Mouse (Mus musculus) kidney, embryonic 15.5 days (tissue): ENCODE data around the gene Asgr1. TPM values are rescaled to one million over a fixed set of nuclear protein-coding genes. Genes with fewer than 3 reads are reported as not detected.
"Not testable (repeated sequence)": the region's sequence is repeated elsewhere in the genome, so short reads cannot be mapped to it uniquely, and the experiment has no call there.

Experiments
- ATAC-seq: fragments of 200-750 bp; cut with Nextera tagmentation; replicated peaks from 2 replicates; pipeline ENCODE4 v1.8.0; 2017; ENCODE audit warnings: moderate TSS enrichment; ENCODE audit not compliant: low FRiP score
- H3K27ac ChIP-seq: fragments of 300-500 bp; sonication (generic); 2 replicates; pipeline ENCODE4 v1.5.1; 2015; ENCODE audit warnings: mild to moderate bottlenecking, inconsistent platforms
- H3K27me3 ChIP-seq: fragments of 300-500 bp; sonication (generic); 2 replicates; pipeline ENCODE4 v1.6.1; 2015; ENCODE audit warnings: inconsistent platforms
- H3K36me3 ChIP-seq: fragments of 300-500 bp; sonication (generic); 2 replicates; pipeline ENCODE4 v1.6.1; 2015; ENCODE audit warnings: inconsistent platforms
- H3K4me1 ChIP-seq: fragments of 300-500 bp; sonication (generic); 2 replicates; pipeline ENCODE4 v1.6.1; 2015; ENCODE audit warnings: inconsistent platforms
- H3K4me2 ChIP-seq: fragments of 300-500 bp; sonication (generic); 2 replicates; pipeline ENCODE4 v1.6.1; 2015; ENCODE audit warnings: moderate library complexity, mild to moderate bottlenecking, inconsistent platforms
- H3K4me3 ChIP-seq: fragments of 300-500 bp; sonication (generic); replicated peaks from 2 replicates; pipeline ENCODE4 v1.5.1; 2015; ENCODE audit warnings: mild to moderate bottlenecking, inconsistent platforms
- H3K9ac ChIP-seq: fragments of 300-500 bp; sonication (generic); 2 replicates; pipeline ENCODE4 v1.6.1; 2015; ENCODE audit warnings: mild to moderate bottlenecking, inconsistent platforms
- H3K9me3 ChIP-seq: fragments of 300-500 bp; sonication (generic); replicated peaks from 2 replicates; pipeline ENCODE4 v1.6.1; 2016; ENCODE audit warnings: inconsistent platforms
- WGBS: fragments of 180-500 bp; shearing (Covaris S2); methylation state at CpG from one replicate; pipeline ENCODE4 v1.1.7; 2015; ENCODE audit warnings: mixed read lengths; 5-methylcytosine and 5-hydroxymethylcytosine counted together
- polyA plus RNA-seq: library from polyadenylated mRNA; unstranded; fragments of >200 nt; fragmentation: Nextera tagmentation; extraction: Ambion mirVana; gene quantifications from 2 replicates; pipeline ENCODE4 v1.2.1, GENCODE M21; 2015

Gene Asgr1
- 1.3 and 2.3 TPM in 2 replicates for polyA plus RNA-seq

- 85% methylated on average over 10 of the region's 10 CpGs for WGBS
- no peaks in the 10 kb centered on the region for H3K36me3 ChIP-seq
Measured at GRCm38 (mm10) chr11:70053898-70054570, at the start of gene Asgr1. Asgr1 (plus strand) TSS chr11:70054085.

GRCm38 (mm10) chr11:70005521-70005920 lies 48.4 kb upstream of the Asgr1 start:
- Histone ChIP-seq H3K27me3 (no peaks in the 10 kb centered on the region), H3K4me1 (peaks cover 30% of the 10 kb centered on the region), H3K4me3 (no peak overlapping the region; the same call in 1 of the 2 replicates), H3K9me3 (no peaks in the 10 kb centered on the region), H3K4me2 (no peak overlapping the region), H3K27ac (no peak overlapping the region), H3K9ac (no peak overlapping the region), H3K36me3 (peaks cover 61% of the 10 kb centered on the region)
- no peak for ATAC-seq
- WGBS: 64% methylated on average over 5 of the region's 5 CpGs

More at GRCm38 (mm10) chr11:70053898-70054570, at the start of gene Asgr1:
- no peak for ATAC-seq
- H3K4me3 ChIP-seq: no peak within 1 kb of the TSS
- no peak within 1 kb of the TSS for H3K27ac ChIP-seq
- no peaks in the 10 kb centered on the region for H3K9me3 ChIP-seq
- H3K4me1 ChIP-seq: 0 out of 2 replicates have a peak, but pooled peaks cover 3% of the 10 kb centered on the region
- no peak within 1 kb of the TSS for H3K4me2 ChIP-seq
- no peak within 1 kb of the TSS for H3K9ac ChIP-seq
- H3K27me3 ChIP-seq: peaks cover 31% of the 10 kb centered on the region

- Histone ChIP-seq H3K9ac (no peak overlapping the region), H3K4me1 (peaks cover 16% of the 10 kb centered on the region), H3K27me3 (no peaks in the 10 kb centered on the region), H3K27ac (no peak overlapping the region), H3K4me2 (no peak overlapping the region), H3K9me3 (no peaks in the 10 kb centered on the region), H3K36me3 (peaks cover 90% of the 10 kb centered on the region), H3K4me3 (no peak overlapping the region)
- WGBS: 78% methylated on average over 6 of the region's 6 CpGs
- no peak for ATAC-seq
Measured at GRCm38 (mm10) chr11:70010033-70010432, 43.9 kb upstream of the Asgr1 start.

- Histone ChIP-seq H3K4me1 (peaks cover 20% of the 10 kb centered on the region), H3K27me3 (no peaks in the 10 kb centered on the region), H3K9me3 (no peaks in the 10 kb centered on the region), H3K4me2 (no peak overlapping the region), H3K27ac (no peak overlapping the region), H3K4me3 (no peak overlapping the region), H3K9ac (no peak overlapping the region), H3K36me3 (peaks cover 85% of the 10 kb centered on the region)
- 82% methylated on average over 12 of the region's 12 CpGs for WGBS
- ATAC-seq: no peak
Measured at GRCm38 (mm10) chr11:70010548-70010947, 43.3 kb upstream of the Asgr1 start.

GRCm38 (mm10) chr11:70010961-70011360 lies 42.9 kb upstream of the Asgr1 start:
- no peak overlapping the region for H3K27ac ChIP-seq
- no peak overlapping the region for H3K4me2 ChIP-seq
- no peak for ATAC-seq
- no peaks in the 10 kb centered on the region for H3K9me3 ChIP-seq
- no peaks in the 10 kb centered on the region for H3K27me3 ChIP-seq
- WGBS: 86% methylated on average over 10 of the region's 10 CpGs
- H3K9ac ChIP-seq: no peak overlapping the region
- H3K36me3 ChIP-seq: peaks cover 81% of the 10 kb centered on the region
- peaks cover 22% of the 10 kb centered on the region for H3K4me1 ChIP-seq
- H3K4me3 ChIP-seq: no peak overlapping the region

GRCm38 (mm10) chr11:70012931-70013330 lies 41.0 kb upstream of the Asgr1 start:
- no peak overlapping the region for H3K4me3 ChIP-seq
- no peak overlapping the region for H3K4me2 ChIP-seq
- WGBS: 87% methylated on average over 9 of the region's 9 CpGs
- no peaks in the 10 kb centered on the region for H3K27me3 ChIP-seq
- no peaks in the 10 kb centered on the region for H3K9me3 ChIP-seq
- H3K9ac ChIP-seq: no peak overlapping the region
- H3K4me1 ChIP-seq: peaks cover 36% of the 10 kb centered on the region
- no peak for ATAC-seq
- no peak overlapping the region for H3K27ac ChIP-seq
- H3K36me3 ChIP-seq: peaks cover 62% of the 10 kb centered on the region

- no peak overlapping the region for H3K4me3 ChIP-seq
- no peak overlapping the region for H3K4me2 ChIP-seq
- no peak overlapping the region for H3K27ac ChIP-seq
- no peaks in the 10 kb centered on the region for H3K27me3 ChIP-seq
- no peak for ATAC-seq
- no peak overlapping the region for H3K9ac ChIP-seq
- H3K4me1 ChIP-seq: peaks cover 39% of the 10 kb centered on the region
- H3K9me3 ChIP-seq: no peaks in the 10 kb centered on the region
- whole genome bisulfite sequencing: 91% methylated on average over 3 of the region's 3 CpGs
- peaks cover 57% of the 10 kb centered on the region for H3K36me3 ChIP-seq
Measured at GRCm38 (mm10) chr11:70013408-70013807, 40.5 kb upstream of the Asgr1 start.

GRCm38 (mm10) chr11:70014051-70014450 lies 39.8 kb upstream of the Asgr1 start:
- no peak overlapping the region for H3K9ac ChIP-seq
- 47% methylated on average over 5 of the region's 5 CpGs for WGBS

GRCm38 (mm10) chr11:70014880-70015558 lies 38.9 kb upstream of the Asgr1 start, which contains the start of gene Acadvl:
Acadvl (minus strand) TSS chr11:70015411.
- under 1% methylated on average over 35 of the region's 35 CpGs for WGBS
- Histone ChIP-seq H3K36me3 (peaks cover 41% of the 10 kb centered on the region), H3K27me3 (no peaks in the 10 kb centered on the region), H3K4me2 (peak within 1 kb of the TSS; percentile 91), H3K4me3 (peak within 1 kb of the TSS; percentile 65), H3K27ac (peak within 1 kb of the TSS; percentile 82), H3K4me1 (peaks cover 55% of the 10 kb centered on the region), H3K9ac (peak within 1 kb of the TSS; percentile 79), H3K9me3 (no peaks in the 10 kb centered on the region)
- ATAC-seq: peak; percentile 85

More at GRCm38 (mm10) chr11:70014051-70014450, 39.8 kb upstream of the Asgr1 start:
- H3K4me1 ChIP-seq: peaks cover 45% of the 10 kb centered on the region
- peak overlapping the region; percentile 65; the same call in 1 of the 2 replicates for H3K4me3 ChIP-seq
- ATAC-seq: no peak
- no peaks in the 10 kb centered on the region for H3K27me3 ChIP-seq
- H3K9me3 ChIP-seq: no peaks in the 10 kb centered on the region
- peak overlapping the region; percentile 82 for H3K27ac ChIP-seq
- H3K4me2 ChIP-seq: peak overlapping the region; percentile 91
- H3K36me3 ChIP-seq: peaks cover 50% of the 10 kb centered on the region

GRCm38 (mm10) chr11:70015677-70016076 lies 38.2 kb upstream of the Asgr1 start:
- WGBS: 67% methylated on average over 6 of the region's 6 CpGs
- ATAC-seq: no peak
- H3K27me3 ChIP-seq: no peaks in the 10 kb centered on the region
- H3K4me2 ChIP-seq: peak overlapping the region; percentile 91
- no peaks in the 10 kb centered on the region for H3K9me3 ChIP-seq
- peaks cover 62% of the 10 kb centered on the region for H3K4me1 ChIP-seq
- H3K27ac ChIP-seq: peak overlapping the region; percentile 82; the same call in 1 of the 2 replicates
- H3K4me3 ChIP-seq: peak overlapping the region; percentile 65
- H3K9ac ChIP-seq: 0 out of 2 replicates have a peak overlapping the region, but pooled peaks have one; percentile 79
- H3K36me3 ChIP-seq: peaks cover 34% of the 10 kb centered on the region

GRCm38 (mm10) chr11:70016177-70016576 lies 37.7 kb upstream of the Asgr1 start:
- ATAC-seq, H3K9me3 ChIP-seq, H3K4me3 ChIP-seq, H3K27ac ChIP-seq, H3K4me2 ChIP-seq, H3K9ac ChIP-seq, H3K27me3 ChIP-seq: not testable (repeated sequence)
- H3K36me3 ChIP-seq: peaks cover 29% of the 10 kb centered on the region
- H3K4me1 ChIP-seq: peaks cover 65% of the 10 kb centered on the region
- 83% methylated on average over 2 of the region's 2 CpGs for WGBS

- no peaks in the 10 kb centered on the region for H3K27me3 ChIP-seq
- peak within 1 kb of the TSS; percentile 24; the same call in 1 of the 2 replicates for H3K9ac ChIP-seq
- peaks cover 24% of the 10 kb centered on the region for H3K36me3 ChIP-seq
- peak within 1 kb of the TSS; percentile 69 for H3K4me3 ChIP-seq
- ATAC-seq: no peak
- whole genome bisulfite sequencing: 68% methylated on average over 3 of the region's 3 CpGs
- H3K4me1 ChIP-seq: peaks cover 70% of the 10 kb centered on the region
- H3K4me2 ChIP-seq: peak within 1 kb of the TSS; percentile 91
- H3K27ac ChIP-seq: peak within 1 kb of the TSS; percentile 92
- no peaks in the 10 kb centered on the region for H3K9me3 ChIP-seq
Measured at GRCm38 (mm10) chr11:70016669-70017068, 37.2 kb upstream of the Asgr1 start, which contains the start of gene Dlg4. Dlg4 (plus strand) TSS chr11:70016942.
